Mouse (Mus musculus) limb, embryonic 11.5 days (tissue): Measurements from ENCODE around the gene Cfdp1. TPM values are rescaled to one million over a fixed set of nuclear protein-coding genes. Genes with fewer than 3 reads are reported as not detected.

Experiments used
- ATAC-seq: fragments of 200-750 bp; cut with Nextera tagmentation; 2 replicates; pipeline ENCODE4 v1.8.0; 2017; ENCODE audit warnings: low read depth; ENCODE audit not compliant: insufficient number of reproducible peaks, low FRiP score, low TSS enrichment
- DNase-seq: peaks from one replicate; pipeline ENCODE4 v3.0.0-alpha.2; 2015; ENCODE audit warnings: low spot score
- H3K27ac ChIP-seq: fragments of 300-500 bp; sonication (generic); replicated peaks from 2 replicates; pipeline ENCODE4 v1.5.1; 2014; ENCODE audit warnings: low read depth, mild to moderate bottlenecking, low read length
- H3K27me3 ChIP-seq: fragments of 300-500 bp; sonication (generic); 2 replicates; pipeline ENCODE4 v1.6.1; 2014; ENCODE audit warnings: mild to moderate bottlenecking, low read length, mixed read lengths; ENCODE audit not compliant: control insufficient read depth, insufficient read depth
- H3K36me3 ChIP-seq: fragments of 300-500 bp; sonication (generic); 2 replicates; pipeline ENCODE4 v1.6.1; 2014; ENCODE audit warnings: mild to moderate bottlenecking, low read length, moderate library complexity, mixed read lengths; ENCODE audit not compliant: control insufficient read depth, insufficient read depth
- H3K4me1 ChIP-seq: fragments of 300-500 bp; sonication (generic); 2 replicates; pipeline ENCODE4 v1.6.1; 2014; ENCODE audit warnings: low read length, mixed read lengths; ENCODE audit not compliant: control insufficient read depth, insufficient read depth
- H3K4me2 ChIP-seq: fragments of 300-500 bp; sonication (generic); 2 replicates; pipeline ENCODE4 v1.6.1; 2014; ENCODE audit warnings: low read depth, mild to moderate bottlenecking, moderate library complexity; ENCODE audit not compliant: severe bottlenecking
- H3K4me3 ChIP-seq: fragments of 300-500 bp; sonication (generic); 2 replicates; pipeline ENCODE4 v1.5.1; 2014; ENCODE audit warnings: low read depth, low read length
- H3K9ac ChIP-seq: fragments of 300-500 bp; sonication (generic); 2 replicates; pipeline ENCODE4 v1.6.1; 2014; ENCODE audit warnings: mild to moderate bottlenecking, low read length
- H3K9me3 ChIP-seq: fragments of 300-500 bp; sonication (generic); 2 replicates; pipeline ENCODE4 v1.6.1; 2016; ENCODE audit warnings: low read length; ENCODE audit not compliant: control insufficient read depth
- WGBS: fragments of 180-500 bp; shearing (Covaris S2); extraction: QIAGEN DNeasy Blood & Tissue Kit; methylation state at CpG from one replicate; pipeline ENCODE4 v1.1.7; 2014; 5-methylcytosine and 5-hydroxymethylcytosine counted together
- polyA plus RNA-seq: library from polyadenylated mRNA; unstranded; fragments of >200 nt; fragmentation: Nextera tagmentation; extraction: Ambion mirVana; gene quantifications from 2 replicates; pipeline ENCODE4 v1.2.1, GENCODE M21; 2014

The Cfdp1 gene
- polyA plus RNA-seq, 1 experiment from 2014 or later: 268 TPM

GRCm38 (mm10) chr8:111786701-111787588, 67.1 kb downstream of the Cfdp1 start:
- peaks cover 27% of the 10 kb centered on the region for H3K4me1 ChIP-seq
- 49% methylated on average over 13 of the region's 13 CpGs for WGBS
- H3K27me3 ChIP-seq: no peaks in the 10 kb centered on the region
- H3K36me3 ChIP-seq: no peaks in the 10 kb centered on the region
- DNase-seq (peak; percentile 38), ATAC-seq (no peak)
- peak overlapping the region; percentile 7; the same call in 1 of the 2 replicates for H3K4me2 ChIP-seq
- no peaks in the 10 kb centered on the region for H3K9me3 ChIP-seq
- H3K27ac ChIP-seq: no peak overlapping the region
- H3K4me3 ChIP-seq: no peak overlapping the region
- H3K9ac ChIP-seq: no peak overlapping the region

GRCm38 (mm10) chr8:111786116-111786515, 68.0 kb downstream of the Cfdp1 start:
- H3K4me3 ChIP-seq: no peak overlapping the region
- H3K4me1 ChIP-seq: peaks cover 27% of the 10 kb centered on the region
- no peaks in the 10 kb centered on the region for H3K36me3 ChIP-seq
- no peaks in the 10 kb centered on the region for H3K9me3 ChIP-seq
- DNase-seq: no peak
- H3K27me3 ChIP-seq: no peaks in the 10 kb centered on the region
- H3K9ac ChIP-seq: no peak overlapping the region
- no peak overlapping the region for H3K27ac ChIP-seq
- 94% methylated on average over 2 of the region's 2 CpGs for WGBS
- no peak for ATAC-seq
- no peak overlapping the region for H3K4me2 ChIP-seq

- DNase-seq: no peak
- Histone ChIP-seq H3K9ac (no peak overlapping the region), H3K27me3 (no peaks in the 10 kb centered on the region), H3K36me3 (0 out of 2 replicates have a peak, but pooled peaks cover 2% of the 10 kb centered on the region), H3K27ac (no peak overlapping the region), H3K4me2 (no peak overlapping the region), H3K4me3 (no peak overlapping the region), H3K9me3 (no peaks in the 10 kb centered on the region), H3K4me1 (peaks cover 14% of the 10 kb centered on the region)
- ATAC-seq: no peak
- WGBS: 87% methylated on average over 9 of the region's 9 CpGs
Measured at GRCm38 (mm10) chr8:111782671-111783394, 71.3 kb downstream of the Cfdp1 start.

GRCm38 (mm10) chr8:111782161-111782560, 71.9 kb downstream of the Cfdp1 start:
- Histone ChIP-seq H3K4me3 (no peak overlapping the region), H3K27ac (no peak overlapping the region), H3K4me2 (no peak overlapping the region), H3K9ac (no peak overlapping the region), H3K36me3 (0 out of 2 replicates have a peak, but pooled peaks cover 2% of the 10 kb centered on the region), H3K27me3 (no peaks in the 10 kb centered on the region), H3K9me3 (no peaks in the 10 kb centered on the region), H3K4me1 (peaks cover 7% of the 10 kb centered on the region)
- WGBS: 86% methylated on average over 2 of the region's 2 CpGs
- ATAC-seq: no peak
- DNase-seq: no peak

GRCm38 (mm10) chr8:111780697-111781424, 73.2 kb downstream of the Cfdp1 start:
- H3K27ac ChIP-seq: no peak overlapping the region
- DNase-seq (no peak), ATAC-seq (no peak)
- no peaks in the 10 kb centered on the region for H3K9me3 ChIP-seq
- WGBS: 96% methylated on average over 10 of the region's 10 CpGs
- no peak overlapping the region for H3K9ac ChIP-seq
- 0 out of 2 replicates have a peak, but pooled peaks cover 2% of the 10 kb centered on the region for H3K36me3 ChIP-seq
- no peaks in the 10 kb centered on the region for H3K27me3 ChIP-seq
- no peaks in the 10 kb centered on the region for H3K4me1 ChIP-seq
- no peak overlapping the region for H3K4me3 ChIP-seq
- H3K4me2 ChIP-seq: no peak overlapping the region

GRCm38 (mm10) chr8:111779690-111780089, 74.4 kb downstream of the Cfdp1 start:
- H3K4me1 ChIP-seq: no peaks in the 10 kb centered on the region
- H3K4me2 ChIP-seq: no peak overlapping the region
- ATAC-seq: no peak
- no peak overlapping the region for H3K4me3 ChIP-seq
- 0 out of 2 replicates have a peak, but pooled peaks cover 2% of the 10 kb centered on the region for H3K36me3 ChIP-seq
- H3K27me3 ChIP-seq: no peaks in the 10 kb centered on the region
- no peaks in the 10 kb centered on the region for H3K9me3 ChIP-seq
- no peak for DNase-seq
- 75% methylated on average over 7 of the region's 7 CpGs for WGBS
- no peak overlapping the region for H3K9ac ChIP-seq
- no peak overlapping the region for H3K27ac ChIP-seq

- no peaks in the 10 kb centered on the region for H3K9me3 ChIP-seq
- H3K9ac ChIP-seq: no peak overlapping the region
- no peaks in the 10 kb centered on the region for H3K27me3 ChIP-seq
- H3K27ac ChIP-seq: no peak overlapping the region
- WGBS: 86% methylated on average over 7 of the region's 7 CpGs
- H3K4me2 ChIP-seq: no peak overlapping the region
- no peak overlapping the region for H3K4me3 ChIP-seq
- H3K36me3 ChIP-seq: 0 out of 2 replicates have a peak, but pooled peaks cover 9% of the 10 kb centered on the region
- ATAC-seq: no peak
- no peaks in the 10 kb centered on the region for H3K4me1 ChIP-seq
- no peak for DNase-seq
Measured at GRCm38 (mm10) chr8:111778801-111779200, 75.3 kb downstream of the Cfdp1 start.

- no peaks in the 10 kb centered on the region for H3K9me3 ChIP-seq
- H3K36me3 ChIP-seq: peaks cover 11% of the 10 kb centered on the region; the same call in 1 of the 2 replicates
- no peak for DNase-seq
- no peak overlapping the region for H3K27ac ChIP-seq
- no peaks in the 10 kb centered on the region for H3K4me1 ChIP-seq
- no peak overlapping the region for H3K4me2 ChIP-seq
- no peak for ATAC-seq
- H3K27me3 ChIP-seq: no peaks in the 10 kb centered on the region
- no peak overlapping the region for H3K9ac ChIP-seq
- WGBS: 98% methylated on average over 4 of the region's 4 CpGs
- H3K4me3 ChIP-seq: no peak overlapping the region
Measured at GRCm38 (mm10) chr8:111776492-111776891, 77.6 kb downstream of the Cfdp1 start.
